Mouse (Mus musculus) adrenal gland, adult 8-10 months (tissue): ENCODE results near the gene Sox4. TPM values are rescaled to one million over a fixed set of nuclear protein-coding genes. Genes with fewer than 3 reads are reported as not detected.
A peak's percentile ranks its signal among the peaks of the same experiment; 100 is the strongest.

Experiments
- DNase-seq: peaks from one replicate; pipeline ENCODE4 v3.0.0; 2022
- total RNA-seq, 4 experiments: library from RNA; stranded (reverse); gene quantifications; 2 replicates each; pipeline ENCODE4 v1.2.4; 2022

The Sox4 gene
- total RNA-seq, 4 experiments from 2014 or later: 21.8 to 31.1 (median 26.7) TPM

GRCm38 (mm10) chr13:28946565-28947135, 6.9 kb downstream of the Sox4 start:
- DNase-seq: no peak

- DNase-seq: no peak
Observed at GRCm38 (mm10) chr13:28945681-28946080, 7.8 kb downstream of the Sox4 start.

GRCm38 (mm10) chr13:28942926-28943325, 10.6 kb downstream of the Sox4 start:
- DNase-seq: no peak

DNA sequence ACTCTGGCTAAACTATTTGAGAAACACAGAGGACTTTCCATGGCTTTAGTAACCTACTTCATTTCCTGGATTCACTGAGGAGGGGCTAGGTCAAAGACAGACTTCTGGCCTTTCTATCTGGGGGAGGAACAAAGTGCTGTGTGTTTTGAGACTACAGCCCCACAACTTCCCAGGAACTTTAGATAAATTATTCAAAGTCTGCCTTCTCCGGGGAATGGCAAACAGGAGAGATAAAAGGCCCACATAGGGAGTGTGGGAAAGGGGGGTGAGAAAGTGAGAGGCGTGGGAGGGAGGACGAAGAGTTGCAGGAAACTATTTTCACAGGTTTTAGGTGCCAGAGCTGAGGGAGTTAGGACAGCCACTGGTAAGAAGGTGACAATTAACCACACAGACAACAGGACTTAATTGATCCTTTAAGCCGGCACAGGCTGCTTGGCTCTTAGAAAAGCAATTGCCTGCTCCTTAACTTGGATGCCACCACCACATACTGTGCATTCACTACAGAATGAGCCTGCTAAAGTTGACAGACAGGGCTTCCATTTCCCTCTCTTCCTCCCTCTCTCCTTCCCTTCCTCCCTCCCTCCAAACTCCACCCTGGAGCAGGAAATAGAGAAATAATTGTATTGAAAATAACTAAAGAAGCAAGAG, 11.4 kb downstream of the Sox4 start:
- no peak for DNase-seq

GRCm38 (mm10) chr13:28933375-28933774, 20.1 kb downstream of the Sox4 start:
- no peak for DNase-seq

DNA sequence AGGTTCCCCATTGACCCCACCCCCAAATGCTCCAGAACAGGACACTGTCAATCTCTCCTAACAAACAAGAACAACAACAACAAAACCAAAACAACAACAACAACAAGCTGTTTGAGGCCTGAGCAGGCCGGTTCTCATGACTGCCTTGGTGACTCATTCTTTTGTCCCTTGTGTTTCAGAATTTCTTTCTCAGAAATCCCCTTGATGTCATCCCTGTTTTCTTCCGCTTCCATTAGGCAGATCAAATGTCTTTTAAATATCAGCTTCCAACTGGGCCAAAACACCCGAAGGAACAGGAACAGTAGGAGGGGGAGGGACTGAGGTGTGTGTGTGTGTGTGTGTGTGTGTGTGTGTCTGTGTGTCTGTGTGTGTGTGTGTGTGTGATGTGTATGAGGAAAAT, 21.7 kb downstream of the Sox4 start:
- DNase-seq: no peak

DNA sequence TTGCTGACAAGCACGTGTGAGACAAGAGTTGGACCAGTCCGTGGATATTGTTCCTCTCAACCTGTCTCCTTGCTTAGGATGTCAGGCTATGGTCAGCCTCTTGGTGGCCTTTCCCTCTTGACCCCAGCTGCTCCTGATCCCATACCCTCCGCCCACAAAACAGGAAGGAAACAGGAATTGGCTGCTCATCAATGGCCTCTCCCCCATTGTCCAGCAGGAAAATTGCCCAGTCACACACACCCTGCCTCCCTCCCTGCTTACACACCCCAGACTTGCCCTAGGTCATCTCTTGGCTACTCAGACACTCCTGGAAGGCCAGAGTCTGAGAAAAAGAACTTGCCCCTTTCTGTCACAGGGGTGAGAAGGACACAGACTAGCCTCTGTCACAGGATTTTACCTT, 22.2 kb downstream of the Sox4 start:
- peak; percentile 31 for DNase-seq

GRCm38 (mm10) chr13:28930364-28930763, 23.1 kb downstream of the Sox4 start:
- no peak for DNase-seq

DNA sequence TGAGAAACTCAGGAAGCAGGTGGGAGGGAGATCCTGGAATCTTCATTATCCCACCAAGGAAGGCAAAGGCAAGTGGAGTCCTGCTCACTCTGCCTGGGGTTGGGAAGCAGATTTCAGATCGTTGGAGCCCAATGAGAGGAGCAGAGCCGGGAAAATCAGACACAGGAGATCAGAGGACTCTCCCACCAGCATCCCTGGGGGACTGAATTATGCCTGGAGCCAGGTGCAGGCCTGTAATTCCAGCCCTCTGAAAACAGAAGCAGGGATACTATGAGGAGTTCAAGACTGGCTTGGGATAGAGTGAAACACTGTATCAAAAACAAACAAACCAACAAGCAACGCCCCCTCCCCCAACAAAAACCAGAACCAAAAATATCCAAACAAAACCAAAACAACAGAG, 23.6 kb downstream of the Sox4 start:
- DNase-seq: no peak

DNA sequence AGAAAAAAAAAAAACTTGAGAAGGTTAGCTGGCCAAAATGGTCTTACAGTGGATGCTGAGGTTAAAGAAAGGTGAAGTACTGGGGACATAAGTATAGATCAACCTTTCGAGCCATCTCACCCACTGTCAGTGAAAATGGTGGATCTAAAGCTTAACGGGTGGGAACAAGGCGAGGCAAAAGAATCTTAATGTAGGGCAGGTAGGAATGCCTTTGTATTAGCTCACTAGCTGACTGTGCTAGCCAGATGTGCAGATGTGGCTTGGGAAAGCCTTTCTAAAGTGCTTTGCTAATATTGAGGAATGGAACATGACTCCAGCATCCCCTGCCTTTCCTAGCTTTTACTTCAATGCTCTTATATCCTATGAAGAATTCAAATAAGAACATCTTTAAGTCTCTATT, 30.4 kb downstream of the Sox4 start:
- no peak for DNase-seq

DNA sequence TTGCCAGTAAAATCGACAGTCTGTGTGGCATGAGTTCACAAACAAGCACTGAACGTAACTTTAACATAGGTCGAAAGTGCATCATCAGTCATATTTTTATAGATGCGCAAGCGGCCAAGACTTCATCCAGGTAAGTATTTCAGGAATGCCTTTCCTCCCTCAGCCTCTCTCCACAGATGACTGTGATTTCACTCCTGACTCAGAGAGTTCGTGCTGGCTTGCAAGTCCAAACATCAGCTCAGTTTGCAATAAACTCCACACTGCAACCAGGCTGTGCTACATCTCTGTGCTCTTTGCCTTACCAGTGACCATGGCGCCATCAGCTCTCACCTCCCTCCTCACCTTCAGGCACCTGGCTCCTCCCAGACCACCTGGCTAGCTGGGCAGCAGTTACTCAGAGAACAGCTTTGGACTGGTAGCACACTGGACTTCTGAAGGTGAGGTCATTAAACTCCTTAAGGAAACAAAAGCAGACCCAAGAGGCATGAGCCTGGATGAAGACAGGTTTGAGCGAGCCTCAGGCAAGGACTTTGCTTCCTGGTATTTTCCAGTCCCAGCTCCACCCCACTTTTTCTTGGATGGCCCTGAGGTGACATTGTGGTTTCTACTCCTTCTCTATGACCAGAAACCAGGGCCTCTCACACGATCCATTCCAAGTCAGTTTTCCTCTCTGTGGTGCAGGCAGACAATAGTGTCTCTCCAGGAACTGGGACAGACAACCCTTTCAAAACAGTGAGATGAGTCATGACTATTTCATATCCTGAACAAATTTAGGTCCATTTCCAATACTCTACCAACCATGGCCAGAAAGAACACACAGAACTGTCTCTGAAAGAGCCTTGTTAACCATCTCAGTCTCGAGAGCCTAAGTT, 35.9 kb downstream of the Sox4 start:
- DNase-seq: peak; percentile 5

DNA sequence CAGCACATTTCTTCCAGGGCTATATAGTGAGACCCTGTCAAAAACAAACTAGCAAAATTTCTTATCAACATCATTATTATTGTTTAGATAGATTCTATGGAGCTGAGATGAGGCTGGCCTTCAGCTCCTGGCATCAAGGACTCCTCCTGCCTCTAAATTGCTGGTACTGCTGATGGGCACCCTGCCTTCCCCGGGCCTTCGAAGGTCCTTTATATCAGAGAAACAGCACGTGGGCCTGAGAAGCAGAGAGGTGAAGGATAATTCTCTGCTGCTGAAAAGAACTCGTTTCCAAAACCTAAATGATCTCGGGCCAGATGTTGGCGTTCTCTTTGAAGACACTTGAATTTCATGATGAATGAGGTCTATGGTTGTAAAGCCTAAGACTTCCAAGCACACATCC, 39.9 kb downstream of the Sox4 start:
- no peak for DNase-seq

DNA sequence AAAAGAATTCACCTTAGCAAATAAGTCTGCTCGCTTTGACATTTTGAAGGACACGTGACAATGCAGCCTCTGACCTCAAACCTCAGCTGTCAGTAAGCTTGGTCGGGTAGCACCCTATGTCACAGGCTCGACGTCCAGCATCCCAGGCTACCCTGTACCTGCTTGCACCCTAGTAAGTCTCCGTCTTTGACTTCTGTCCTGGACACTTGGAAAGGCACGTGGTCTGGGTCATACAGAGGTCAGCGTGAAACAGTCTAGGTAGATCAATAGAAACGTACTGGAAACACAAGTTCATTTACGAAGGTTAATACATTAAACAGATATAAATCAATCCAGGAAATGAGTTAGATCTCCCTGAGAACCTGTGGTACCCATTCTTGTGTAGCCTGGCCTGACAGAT, 46.5 kb downstream of the Sox4 start:
- DNase-seq: no peak
